Mouse (Mus musculus) heart, embryonic 16.5 days (tissue): ENCODE results near the gene B4galnt1. TPM values are rescaled to one million over a fixed set of nuclear protein-coding genes. Genes with fewer than 3 reads are reported as not detected.

ENCODE experiments used
- ATAC-seq: fragments of 200-750 bp; cut with Nextera tagmentation; replicated peaks from 2 replicates; pipeline ENCODE4 v1.8.0; 2017; ENCODE audit warnings: moderate number of reproducible peaks; ENCODE audit not compliant: insufficient read depth, low FRiP score; ENCODE audit errors: extremely low read depth
- H3K27ac ChIP-seq: fragments of 300-500 bp; sonication (generic); 2 replicates; pipeline ENCODE4 v1.5.1; 2014; ENCODE audit warnings: mild to moderate bottlenecking, low read length, control low read depth, moderate library complexity
- H3K27me3 ChIP-seq: fragments of 300-500 bp; sonication (generic); 2 replicates; pipeline ENCODE4 v1.6.1; 2014; ENCODE audit warnings: low read length, mixed read lengths; ENCODE audit not compliant: control insufficient read depth, insufficient read depth
- H3K36me3 ChIP-seq: fragments of 300-500 bp; sonication (generic); 2 replicates; pipeline ENCODE4 v1.6.1; 2014; ENCODE audit not compliant: control insufficient read depth, insufficient read depth
- H3K4me1 ChIP-seq: fragments of 300-500 bp; sonication (generic); 2 replicates; pipeline ENCODE4 v1.6.1; 2014; ENCODE audit warnings: low read length, mixed read lengths; ENCODE audit not compliant: control insufficient read depth, insufficient read depth
- H3K4me2 ChIP-seq: fragments of 300-500 bp; sonication (generic); 2 replicates; pipeline ENCODE4 v1.6.1; 2014; ENCODE audit warnings: low read depth, mild to moderate bottlenecking, control low read depth, low read length
- H3K4me3 ChIP-seq: fragments of 300-500 bp; sonication (generic); 2 replicates; pipeline ENCODE4 v1.5.1; 2014; ENCODE audit warnings: mild to moderate bottlenecking, control low read depth, low read length
- H3K9ac ChIP-seq: fragments of 300-500 bp; sonication (generic); 2 replicates; pipeline ENCODE4 v1.6.1; 2014; ENCODE audit warnings: low read length, control low read depth
- H3K9me3 ChIP-seq: fragments of 300-500 bp; sonication (generic); replicated peaks from 2 replicates; pipeline ENCODE4 v1.6.1; 2016; ENCODE audit warnings: low read length; ENCODE audit not compliant: control insufficient read depth
- WGBS: fragments of 180-500 bp; shearing (Covaris S2); extraction: QIAGEN DNeasy Blood & Tissue Kit; methylation state at CpG from one replicate; pipeline ENCODE4 v1.1.7; 2014; 5-methylcytosine and 5-hydroxymethylcytosine counted together
- polyA plus RNA-seq: library from polyadenylated mRNA; unstranded; fragments of >200 nt; fragmentation: Nextera tagmentation; extraction: Ambion mirVana; gene quantifications from 2 replicates; pipeline ENCODE4 v1.2.1, GENCODE M21; 2015

Gene B4galnt1
- polyA plus RNA-seq, 1 experiment from 2014 or later = 6.5 TPM

GRCm38 (mm10) chr10:127199068-127199467 lies 34.0 kb downstream of the B4galnt1 start:
- Histone ChIP-seq H3K9me3 (no peaks in the 10 kb centered on the region), H3K4me1 (peaks cover 16% of the 10 kb centered on the region), H3K27me3 (no peaks in the 10 kb centered on the region), H3K36me3 (peaks cover 11% of the 10 kb centered on the region), H3K4me3 (no peak overlapping the region), H3K4me2 (no peak overlapping the region), H3K9ac (no peak overlapping the region), H3K27ac (no peak overlapping the region)
- ATAC-seq = no peak
- 70% methylated on average over 5 of the region's 5 CpGs for WGBS

- no peak for ATAC-seq
- no peaks in the 10 kb centered on the region for H3K9me3 ChIP-seq
- H3K4me2 ChIP-seq = no peak overlapping the region
- no peaks in the 10 kb centered on the region for H3K27me3 ChIP-seq
- no peak overlapping the region for H3K9ac ChIP-seq
- H3K36me3 ChIP-seq = peaks cover 11% of the 10 kb centered on the region
- H3K4me3 ChIP-seq = no peak overlapping the region
- H3K4me1 ChIP-seq = peaks cover 13% of the 10 kb centered on the region
- no peak overlapping the region for H3K27ac ChIP-seq
- WGBS = 84% methylated on average over 11 of the region's 11 CpGs
These were observed 34.4 kb downstream of the B4galnt1 start for GRCm38 (mm10) chr10:127199474-127199873.

- 83% methylated on average over 8 of the region's 8 CpGs for WGBS
- Histone ChIP-seq H3K9ac (no peak overlapping the region), H3K36me3 (peaks cover 11% of the 10 kb centered on the region), H3K27ac (no peak overlapping the region), H3K27me3 (no peaks in the 10 kb centered on the region), H3K9me3 (no peaks in the 10 kb centered on the region), H3K4me1 (peaks cover 8% of the 10 kb centered on the region), H3K4me2 (no peak overlapping the region), H3K4me3 (no peak overlapping the region)
- no peak for ATAC-seq
These were observed 35.3 kb downstream of the B4galnt1 start for GRCm38 (mm10) chr10:127200279-127200678.

- 81% methylated on average over 3 of the region's 3 CpGs for WGBS
- no peaks in the 10 kb centered on the region for H3K27me3 ChIP-seq
- no peak overlapping the region for H3K9ac ChIP-seq
- no peaks in the 10 kb centered on the region for H3K9me3 ChIP-seq
- peaks cover 11% of the 10 kb centered on the region for H3K36me3 ChIP-seq
- no peak overlapping the region for H3K4me2 ChIP-seq
- ATAC-seq = no peak
- no peak overlapping the region for H3K27ac ChIP-seq
- H3K4me3 ChIP-seq = no peak overlapping the region
- H3K4me1 ChIP-seq = no peaks in the 10 kb centered on the region
These were observed 38.1 kb downstream of the B4galnt1 start for GRCm38 (mm10) chr10:127203106-127203505.

GRCm38 (mm10) chr10:127204589-127204988 lies 39.6 kb downstream of the B4galnt1 start:
- Histone ChIP-seq H3K36me3 (peaks cover 11% of the 10 kb centered on the region), H3K4me2 (no peak overlapping the region), H3K4me3 (no peak overlapping the region), H3K4me1 (peaks cover 5% of the 10 kb centered on the region; the same call in 1 of the 2 replicates), H3K9ac (no peak overlapping the region), H3K27me3 (no peaks in the 10 kb centered on the region), H3K9me3 (no peaks in the 10 kb centered on the region), H3K27ac (no peak overlapping the region)
- WGBS = 85% methylated on average over 5 of the region's 5 CpGs
- ATAC-seq = no peak

GRCm38 (mm10) chr10:127205373-127205772 lies 40.3 kb downstream of the B4galnt1 start:
- ATAC-seq = no peak
- H3K9me3 ChIP-seq = no peaks in the 10 kb centered on the region
- H3K4me3 ChIP-seq = no peak overlapping the region
- 78% methylated on average over 10 of the region's 10 CpGs for WGBS
- H3K4me1 ChIP-seq = peaks cover 10% of the 10 kb centered on the region
- H3K9ac ChIP-seq = no peak overlapping the region
- no peaks in the 10 kb centered on the region for H3K27me3 ChIP-seq
- H3K36me3 ChIP-seq = peaks cover 11% of the 10 kb centered on the region
- no peak overlapping the region for H3K27ac ChIP-seq
- H3K4me2 ChIP-seq = no peak overlapping the region

- Histone ChIP-seq H3K27ac (no peak overlapping the region; the same call in 1 of the 2 replicates), H3K9me3 (no peaks in the 10 kb centered on the region), H3K27me3 (no peaks in the 10 kb centered on the region), H3K4me3 (no peak overlapping the region), H3K36me3 (0 out of 2 replicates have a peak, but pooled peaks cover 1% of the 10 kb centered on the region), H3K4me2 (no peak overlapping the region), H3K4me1 (peaks cover 16% of the 10 kb centered on the region), H3K9ac (no peak overlapping the region; the same call in 1 of the 2 replicates)
- WGBS = 72% methylated on average over 4 of the region's 4 CpGs
- ATAC-seq = no peak
These were observed 43.9 kb downstream of the B4galnt1 start for GRCm38 (mm10) chr10:127208921-127209320.

GRCm38 (mm10) chr10:127209928-127210570 lies 45.0 kb downstream of the B4galnt1 start:
- WGBS = 77% methylated on average over 13 of the region's 13 CpGs
- Histone ChIP-seq H3K27me3 (no peaks in the 10 kb centered on the region), H3K27ac (no peak overlapping the region), H3K4me3 (peak overlapping the region; percentile 92), H3K36me3 (no peaks in the 10 kb centered on the region), H3K9me3 (no peaks in the 10 kb centered on the region), H3K4me2 (peak overlapping the region; percentile 92), H3K4me1 (peaks cover 16% of the 10 kb centered on the region), H3K9ac (no peak overlapping the region)
- ATAC-seq = no peak

- peak overlapping the region; percentile 92 for H3K4me2 ChIP-seq
- no peaks in the 10 kb centered on the region for H3K9me3 ChIP-seq
- ATAC-seq = peak; percentile 44
- H3K4me3 ChIP-seq = peak overlapping the region; percentile 92
- no peaks in the 10 kb centered on the region for H3K36me3 ChIP-seq
- H3K4me1 ChIP-seq = peaks cover 16% of the 10 kb centered on the region
- no peaks in the 10 kb centered on the region for H3K27me3 ChIP-seq
- H3K9ac ChIP-seq = peak overlapping the region; percentile 88
- peak overlapping the region; percentile 30; the same call in 1 of the 2 replicates for H3K27ac ChIP-seq
- WGBS = under 1% methylated on average over 25 of the region's 25 CpGs
These were observed 46.0 kb downstream of the B4galnt1 start for GRCm38 (mm10) chr10:127210961-127211405.
